In genomic region chr17:68759978-68760377, GRCm38 (mm10) we compare ENCODE assay signal across 19 mouse cellular contexts.
"Had no signal": no experiment of that assay in that cellular context is flagged by ENCODE, and none has a peak within 500 bp of the region (broad histone marks: within the 10 kb centered on the region; RNA-seq: fewer than 3 reads in every experiment).

No protein-coding gene starts in this region.

- H3K4me3 ChIP-seq: liver, embryonic 15.5 days; lung, embryonic 15.5 days; megakaryocyte, embryonic 14.5 days; midbrain, embryonic 13.5 days; neural tube, embryonic 12.5 days; stomach, embryonic 15.5 days had no signal

- H3K27me3 ChIP-seq: liver, embryonic 15.5 days; lung, embryonic 15.5 days; megakaryocyte, embryonic 14.5 days; midbrain, embryonic 13.5 days; neural tube, embryonic 12.5 days; stomach, embryonic 15.5 days had no signal

- ATAC-seq: liver, postnatal 0 days; lung, postnatal 0 days; midbrain, embryonic 13.5 days; midbrain, embryonic 16.5 days had no signal

- DNase-seq: liver, postnatal 0 days; lung, adult 2 months; lung, postnatal 14 days; lung, postnatal 36 days; right cerebral cortex, postnatal 14 days; thymus, adult 2 months; thymus, postnatal 25 days; thymus, postnatal 4 days had no signal

- H3K9ac ChIP-seq: liver, embryonic 15.5 days; liver, postnatal 0 days; lung, embryonic 15.5 days; midbrain, embryonic 13.5 days; neural tube, embryonic 12.5 days; stomach, embryonic 15.5 days had no signal

- H3K4me1 ChIP-seq: liver, embryonic 15.5 days; lung, embryonic 15.5 days; megakaryocyte, embryonic 14.5 days; midbrain, embryonic 13.5 days; neural tube, embryonic 12.5 days; stomach, embryonic 15.5 days had no signal

- H3K36me3 ChIP-seq: liver, embryonic 15.5 days; lung, embryonic 15.5 days; midbrain, embryonic 13.5 days; neural tube, embryonic 12.5 days; stomach, embryonic 15.5 days had no signal

- H3K9me3 ChIP-seq: liver, embryonic 15.5 days; lung, embryonic 15.5 days; midbrain, embryonic 13.5 days; neural tube, embryonic 12.5 days; stomach, embryonic 15.5 days had no signal

- H3K4me2 ChIP-seq: liver, embryonic 15.5 days; lung, embryonic 15.5 days; midbrain, embryonic 11.5 days; midbrain, embryonic 13.5 days; neural tube, embryonic 12.5 days; stomach, embryonic 15.5 days had no signal

- H3K27ac ChIP-seq: liver, embryonic 15.5 days; lung, embryonic 15.5 days; macrophage; midbrain, embryonic 13.5 days; neural tube, embryonic 12.5 days; stomach, embryonic 15.5 days; stomach, postnatal 0 days had no signal
